Mouse (Mus musculus) Patski (cell line): Measurements from ENCODE around the gene 1700021F05Rik. TPM values are rescaled to one million over a fixed set of nuclear protein-coding genes. Genes with fewer than 3 reads are reported as not detected.

Experiments
- ATAC-seq: fragments of 100-300 bp; one replicate; pipeline ENCODE4 v1.8.0; 2021
- CTCF ChIA-PET: fragments of 350-600 bp; sonication (Branson Sonifier 250); formaldehyde crosslinking; loops from one replicate; lab custom pipeline; 2022; ENCODE audit warnings: inconsistent platforms; lab: Charles Lee
- POLR2A ChIA-PET: fragments of 350-600 bp; sonication (Branson Sonifier 250); formaldehyde crosslinking; loops from one replicate; lab custom pipeline; 2022; ENCODE audit warnings: antibody characterized with exemption, inconsistent platforms; lab: Charles Lee
- DNase-seq: peaks from one replicate; pipeline ENCODE4 v3.0.0-alpha.2; 2011; ENCODE audit warnings: low read depth, low spot score
- H3K27me3 ChIP-seq: fragments of 371-371 bp; one replicate; pipeline ENCODE4 v1.5.1; 2021
- CTCF ChIP-seq: fragments of 100-300 bp; IDR thresholded peaks from one replicate; pipeline ENCODE4 v1.5.1; 2021
- in situ Hi-C: fragments of 300-500 bp; cut with MboI; formaldehyde crosslinking; loops from 3 replicates; pipeline ENCODE4 v1.11.1; 2018; ENCODE audit warnings: low pct_unique_long_range_greater_than_20kb, mixed read lengths
- polyA plus RNA-seq: library from polyadenylated mRNA; unstranded; gene quantifications from one replicate; pipeline ENCODE4 v1.2.3, GENCODE M21; 2021

Gene 1700021F05Rik
- polyA plus RNA-seq, 1 experiment from 2014 or later: 70.0 TPM

- H3K27me3 ChIP-seq: no peaks in the 10 kb centered on the region
- ChIA-PET POLR2A (interaction anchor here (0.6 kb wide), 2 partner anchors 11 to 65 kb away, joined by 4 to 5 read pairs; no protein-coding TSS in a partner anchor), CTCF (interaction anchor here (1.2 kb wide), 1 partner anchor 9 kb away, joined by 3 read pairs; no protein-coding TSS in a partner anchor)
- TF ChIP-seq CTCF: no peak
- DNase-seq: no peak
- in situ Hi-C loops: no loop called here
- no peak for ATAC-seq
Observed at GRCm38 (mm10) chr10:43477459-43477858, 63.3 kb downstream of the 1700021F05Rik start.

- peak; percentile 65 for TF ChIP-seq CTCF
- no peak for ATAC-seq
- CTCF ChIA-PET: interaction anchor here (1.0 to 1.5 kb wide), 2 partner anchors 14 to 23 kb away, joined by 3 to 4 read pairs; no protein-coding TSS in a partner anchor
- in situ Hi-C loops: no loop called here
- DNase-seq: no peak
- H3K27me3 ChIP-seq: no peaks in the 10 kb centered on the region
- POLR2A ChIA-PET: interaction anchor here (0.6 kb wide), 3 partner anchors 99 to 1143 kb away, joined by 4 to 6 read pairs (median 4); no protein-coding TSS in a partner anchor
Observed at GRCm38 (mm10) chr10:43475376-43475775, 65.4 kb downstream of the 1700021F05Rik start.

Other genes with a start within 250 kb of the 1700021F05Rik start
- gene Bend3, start 62.2 kb downstream of the 1700021F05Rik start, polyA plus RNA-seq: 10.4 TPM
- 27.3 TPM for gene Gm9803, start 16.9 kb downstream of the 1700021F05Rik start, polyA plus RNA-seq
- 722 TPM for gene Cd24a, start 37.3 kb upstream of the 1700021F05Rik start, polyA plus RNA-seq